Mouse (Mus musculus): Measurements from ENCODE around the gene Trim13. TPM values are rescaled to one million over a fixed set of nuclear protein-coding genes. Genes with fewer than 3 reads are reported as not detected.

Gene Trim13
- polyA plus RNA-seq, 1 experiment from 2014 or later: 28.7 TPM

MicroRNA genes within 50 kb of the gene (microRNA counts, 519-probe panel; counts per million panel counts)
- microRNA mmu-miR-15a (8,128 counts per million, percentile 92 among the panel's probes with 10 or more counts), microRNA mmu-miR-16 (8,900 counts per million, percentile 95 among the panel's probes with 10 or more counts)

Small RNA genes within 50 kb of the gene (microRNA-seq; reads per million reads assigned to microRNA genes)
- 3,555 reads per million, percentile 88 among the genes with 10 or more reads in this experiment for gene Mir15a
- gene Mir16-1: 2,215 reads per million, percentile 82 among the genes with 10 or more reads in this experiment

Other genes starting within 250 kb of the Trim13 start
- 11.5 and 13.8 TPM in 2 replicates for gene Ebpl, start 237.8 kb upstream of the Trim13 start, polyA plus RNA-seq (2016; fragmentation: Nextera tagmentation; extraction: Ambion mirVana)
- 64.8 and 68.9 TPM in 2 replicates for gene Kpna3, start 158.4 kb upstream of the Trim13 start, polyA plus RNA-seq (2016; fragmentation: Nextera tagmentation; extraction: Ambion mirVana)
- gene Spryd7, start 41.4 kb upstream of the Trim13 start, polyA plus RNA-seq (2016; fragmentation: Nextera tagmentation; extraction: Ambion mirVana): 14.1 and 15.5 TPM in 2 replicates
- 0.83 and 1.3 TPM in 2 replicates for gene Kcnrg, start 9.2 kb downstream of the Trim13 start, polyA plus RNA-seq (2016; fragmentation: Nextera tagmentation; extraction: Ambion mirVana)